Mouse (Mus musculus) neural tube, embryonic 14.5 days (tissue): ENCODE results near the gene Cdc14b. TPM values are rescaled to one million over a fixed set of nuclear protein-coding genes. Genes with fewer than 3 reads are reported as not detected.

Experiments used
- ATAC-seq: fragments of 200-750 bp; cut with Nextera tagmentation; 2 replicates; pipeline ENCODE4 v1.8.0; 2017; ENCODE audit warnings: low read depth, mild to moderate bottlenecking, moderate TSS enrichment, moderate library complexity
- H3K27ac ChIP-seq: fragments of 300-500 bp; sonication (generic); 2 replicates; pipeline ENCODE4 v1.5.1; 2014; ENCODE audit warnings: low read depth, mild to moderate bottlenecking, control low read depth, low read length, moderate library complexity, mixed read lengths
- H3K27me3 ChIP-seq: fragments of 300-500 bp; sonication (generic); 2 replicates; pipeline ENCODE4 v1.6.1; 2014; ENCODE audit warnings: low read length; ENCODE audit not compliant: control insufficient read depth, insufficient read depth
- H3K36me3 ChIP-seq: fragments of 300-500 bp; sonication (generic); 2 replicates; pipeline ENCODE4 v1.6.1; 2014; ENCODE audit warnings: low read length, mixed read lengths; ENCODE audit not compliant: control insufficient read depth, insufficient read depth
- H3K4me1 ChIP-seq: fragments of 300-500 bp; sonication (generic); 2 replicates; pipeline ENCODE4 v1.6.1; 2014; ENCODE audit warnings: low read length; ENCODE audit not compliant: control insufficient read depth, insufficient read depth
- H3K4me2 ChIP-seq: fragments of 300-500 bp; sonication (generic); 2 replicates; pipeline ENCODE4 v1.6.1; 2014; ENCODE audit warnings: mild to moderate bottlenecking, low read depth, low read length, control low read depth
- H3K4me3 ChIP-seq: fragments of 300-500 bp; sonication (generic); 2 replicates; pipeline ENCODE4 v1.5.1; 2014; ENCODE audit warnings: low read depth, low read length, control low read depth, mixed read lengths
- H3K9ac ChIP-seq: fragments of 300-500 bp; sonication (generic); replicated peaks from 2 replicates; pipeline ENCODE4 v1.6.1; 2014; ENCODE audit warnings: low read depth, mild to moderate bottlenecking, control low read depth, low read length, mixed read lengths
- H3K9me3 ChIP-seq: fragments of 300-500 bp; sonication (generic); 2 replicates; pipeline ENCODE4 v1.6.1; 2016; ENCODE audit warnings: low read length; ENCODE audit not compliant: control insufficient read depth
- WGBS: fragments of 180-500 bp; shearing (Covaris S2); extraction: QIAGEN DNeasy Blood & Tissue Kit; methylation state at CpG from one replicate; pipeline ENCODE4 v1.1.7; 2014; 5-methylcytosine and 5-hydroxymethylcytosine counted together
- polyA plus RNA-seq: library from polyadenylated mRNA; unstranded; fragments of >200 nt; fragmentation: Nextera tagmentation; extraction: Ambion mirVana; gene quantifications from 2 replicates; pipeline ENCODE4 v1.2.1, GENCODE M21; 2014

Cdc14b gene
- polyA plus RNA-seq, 1 experiment from 2014 or later, result 4.0 TPM

- no peaks in the 10 kb centered on the region for H3K36me3 ChIP-seq
- H3K27me3 ChIP-seq, result no peaks in the 10 kb centered on the region
- H3K27ac ChIP-seq, result no peak overlapping the region
- ATAC-seq, result no peak
- H3K9ac ChIP-seq, result no peak overlapping the region
- H3K4me3 ChIP-seq, result no peak overlapping the region
- no peak overlapping the region for H3K4me2 ChIP-seq
- H3K4me1 ChIP-seq, result no peaks in the 10 kb centered on the region
- no peaks in the 10 kb centered on the region for H3K9me3 ChIP-seq
- WGBS, result 94% methylated on average over 4 of the region's 4 CpGs
These were observed 76.8 kb downstream of the Cdc14b start for GRCm38 (mm10) chr13:64198310-64198709.

DNA sequence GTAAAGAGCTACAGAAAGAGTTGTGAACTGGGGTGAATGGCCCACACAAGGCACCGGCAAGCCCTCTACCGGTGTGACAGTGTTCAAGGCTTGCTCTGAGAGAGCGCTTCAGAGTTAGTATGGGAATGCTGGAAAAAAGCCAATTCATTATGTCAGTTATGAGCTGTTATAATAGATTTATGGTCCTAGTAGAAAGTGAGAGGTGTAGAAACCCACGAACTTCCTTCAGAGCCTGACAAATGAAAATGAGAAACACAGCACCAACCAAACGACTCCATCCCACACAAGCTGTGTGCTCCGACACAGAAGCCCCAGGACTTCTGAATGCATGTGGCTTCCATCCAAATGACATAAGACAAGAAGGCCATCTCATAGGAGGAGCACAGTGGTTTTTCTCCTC is 77.2 kb downstream of the Cdc14b start:
- Histone ChIP-seq H3K27ac (no peak overlapping the region), H3K4me1 (no peaks in the 10 kb centered on the region), H3K9me3 (no peaks in the 10 kb centered on the region), H3K9ac (no peak overlapping the region), H3K27me3 (no peaks in the 10 kb centered on the region), H3K36me3 (no peaks in the 10 kb centered on the region), H3K4me2 (no peak overlapping the region), H3K4me3 (no peak overlapping the region)
- ATAC-seq, result no peak
- 82% methylated on average over 6 of the region's 6 CpGs for WGBS

DNA sequence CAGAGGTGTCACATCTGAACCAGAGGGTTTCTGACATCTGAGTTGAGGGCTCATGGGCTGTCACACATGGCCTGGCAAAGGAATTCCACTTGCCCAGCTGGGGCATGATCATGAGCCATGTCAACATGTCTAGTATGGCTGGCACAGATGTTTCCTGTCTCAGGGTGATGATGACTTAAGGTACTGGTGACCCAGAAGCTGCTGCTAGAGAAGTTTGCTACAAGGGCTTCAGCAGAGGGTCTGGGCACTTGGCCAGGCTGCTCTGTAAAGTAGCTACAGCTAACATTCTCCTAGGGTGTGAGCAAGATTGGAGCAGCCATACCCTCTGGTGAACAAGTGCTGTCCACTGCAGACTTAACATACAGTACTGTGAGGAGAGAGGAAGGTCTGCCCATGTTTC is 88.0 kb downstream of the Cdc14b start:
- Histone ChIP-seq H3K4me1 (no peaks in the 10 kb centered on the region), H3K9ac (no peak overlapping the region), H3K4me2 (no peak overlapping the region), H3K27ac (no peak overlapping the region), H3K4me3 (no peak overlapping the region), H3K36me3 (no peaks in the 10 kb centered on the region), H3K9me3 (no peaks in the 10 kb centered on the region), H3K27me3 (no peaks in the 10 kb centered on the region)
- no peak for ATAC-seq

DNA sequence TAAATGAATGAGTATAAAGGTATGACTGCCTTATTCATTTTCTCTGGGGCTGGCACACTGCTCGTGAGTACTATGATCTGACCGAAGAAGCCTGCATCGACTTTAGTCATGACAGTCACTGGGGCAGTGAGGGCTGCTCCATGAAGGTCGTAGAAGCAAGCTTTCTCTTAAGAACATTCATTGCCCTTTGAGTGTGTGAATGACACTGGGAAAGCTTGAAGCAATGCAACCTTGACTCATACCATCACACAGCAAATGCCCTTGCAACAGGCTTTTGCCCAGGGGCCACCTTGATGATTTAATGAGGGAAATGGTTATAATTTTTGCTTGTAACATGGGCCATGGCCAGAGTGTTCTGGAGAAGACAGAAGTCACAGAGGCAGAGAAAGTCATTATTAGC is 88.6 kb downstream of the Cdc14b start:
- ATAC-seq, result no peak
- Histone ChIP-seq H3K27me3 (no peaks in the 10 kb centered on the region), H3K4me3 (no peak overlapping the region), H3K9ac (no peak overlapping the region), H3K4me1 (no peaks in the 10 kb centered on the region), H3K4me2 (no peak overlapping the region), H3K9me3 (no peaks in the 10 kb centered on the region), H3K27ac (no peak overlapping the region), H3K36me3 (no peaks in the 10 kb centered on the region)
- 94% methylated on average over 4 of the region's 4 CpGs for WGBS

- H3K9ac ChIP-seq, result no peak overlapping the region
- no peak overlapping the region for H3K4me3 ChIP-seq
- no peak overlapping the region for H3K27ac ChIP-seq
- no peaks in the 10 kb centered on the region for H3K36me3 ChIP-seq
- no peaks in the 10 kb centered on the region for H3K27me3 ChIP-seq
- no peak for ATAC-seq
- H3K4me1 ChIP-seq, result no peaks in the 10 kb centered on the region
- 93% methylated on average over 9 of the region's 9 CpGs for WGBS
- no peaks in the 10 kb centered on the region for H3K9me3 ChIP-seq
- H3K4me2 ChIP-seq, result no peak overlapping the region
These were observed 89.5 kb downstream of the Cdc14b start for GRCm38 (mm10) chr13:64185586-64185985.

DNA sequence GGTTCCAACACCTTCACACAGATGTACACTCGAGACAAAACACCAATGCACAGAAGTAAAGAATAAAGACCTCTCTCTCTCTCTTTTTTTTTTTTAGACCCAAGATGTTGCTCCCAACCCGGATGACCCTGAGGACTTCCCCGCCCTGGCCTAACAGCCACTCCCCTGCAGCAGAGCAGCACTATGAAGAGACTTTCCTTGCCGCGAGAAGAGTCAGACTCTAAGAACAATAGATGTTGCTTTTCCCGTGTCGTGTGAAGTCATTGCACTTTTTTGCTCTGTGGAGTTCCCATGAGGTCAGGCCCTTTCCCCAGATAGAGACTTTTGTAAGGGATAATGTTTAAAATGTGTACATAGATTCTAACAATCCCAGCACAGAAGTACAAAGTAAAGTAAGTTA is 89.9 kb downstream of the Cdc14b start:
- Histone ChIP-seq H3K4me1 (no peaks in the 10 kb centered on the region), H3K4me2 (no peak overlapping the region), H3K27me3 (no peaks in the 10 kb centered on the region), H3K27ac (no peak overlapping the region), H3K9me3 (no peaks in the 10 kb centered on the region), H3K9ac (no peak overlapping the region), H3K36me3 (no peaks in the 10 kb centered on the region), H3K4me3 (no peak overlapping the region)
- ATAC-seq, result no peak
- 78% methylated on average over 7 of the region's 7 CpGs for WGBS

DNA sequence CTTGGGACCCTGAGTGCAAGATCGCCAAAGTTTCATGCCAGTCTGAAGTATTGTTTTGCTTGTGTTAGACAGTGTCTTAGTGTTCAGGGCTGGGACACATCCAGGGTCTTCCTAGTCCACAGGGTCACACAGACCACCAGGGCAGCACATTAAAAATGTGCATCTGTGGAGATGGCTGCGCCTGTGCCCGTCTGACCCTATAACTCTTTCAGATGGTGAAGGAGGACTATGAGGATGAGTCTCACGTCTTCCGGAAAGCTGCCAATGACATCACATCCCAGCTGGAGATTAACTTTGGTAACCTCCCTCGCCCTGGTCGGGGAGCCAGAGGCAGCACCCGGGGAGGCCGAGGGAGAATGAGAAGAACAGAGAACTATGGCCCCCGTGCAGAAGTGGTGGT is 90.7 kb downstream of the Cdc14b start:
- no peaks in the 10 kb centered on the region for H3K4me1 ChIP-seq
- no peak overlapping the region for H3K9ac ChIP-seq
- no peaks in the 10 kb centered on the region for H3K36me3 ChIP-seq
- H3K4me3 ChIP-seq, result no peak overlapping the region
- no peak overlapping the region for H3K27ac ChIP-seq
- 81% methylated on average over 10 of the region's 10 CpGs for WGBS
- no peak overlapping the region for H3K4me2 ChIP-seq
- no peak for ATAC-seq
- H3K27me3 ChIP-seq, result no peaks in the 10 kb centered on the region
- no peaks in the 10 kb centered on the region for H3K9me3 ChIP-seq

DNA sequence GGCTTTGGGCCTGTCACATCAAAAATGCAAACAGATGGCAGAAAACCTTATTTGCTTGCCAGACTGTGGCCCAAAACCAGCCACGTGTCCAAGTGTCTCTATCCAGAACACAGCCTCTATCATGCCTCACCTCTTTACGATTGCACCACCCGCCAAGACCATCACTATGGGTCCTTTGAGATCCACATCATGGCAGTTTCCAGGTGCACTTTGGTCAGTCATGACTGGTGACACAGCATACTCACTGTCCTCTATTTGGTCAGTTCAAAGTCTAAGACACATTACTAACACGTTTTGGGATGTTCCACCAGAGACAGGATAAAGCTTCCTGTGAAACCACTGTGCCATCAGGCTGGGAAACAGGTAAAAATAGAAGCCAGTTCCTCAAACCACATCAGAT is 91.5 kb downstream of the Cdc14b start:
- Histone ChIP-seq H3K4me3 (no peak overlapping the region), H3K36me3 (no peaks in the 10 kb centered on the region; the same call in 1 of the 2 replicates), H3K4me2 (no peak overlapping the region), H3K4me1 (no peaks in the 10 kb centered on the region), H3K9ac (no peak overlapping the region), H3K27me3 (no peaks in the 10 kb centered on the region), H3K9me3 (no peaks in the 10 kb centered on the region), H3K27ac (no peak overlapping the region)
- ATAC-seq, result no peak
- 82% methylated on average over 4 of the region's 4 CpGs for WGBS

DNA sequence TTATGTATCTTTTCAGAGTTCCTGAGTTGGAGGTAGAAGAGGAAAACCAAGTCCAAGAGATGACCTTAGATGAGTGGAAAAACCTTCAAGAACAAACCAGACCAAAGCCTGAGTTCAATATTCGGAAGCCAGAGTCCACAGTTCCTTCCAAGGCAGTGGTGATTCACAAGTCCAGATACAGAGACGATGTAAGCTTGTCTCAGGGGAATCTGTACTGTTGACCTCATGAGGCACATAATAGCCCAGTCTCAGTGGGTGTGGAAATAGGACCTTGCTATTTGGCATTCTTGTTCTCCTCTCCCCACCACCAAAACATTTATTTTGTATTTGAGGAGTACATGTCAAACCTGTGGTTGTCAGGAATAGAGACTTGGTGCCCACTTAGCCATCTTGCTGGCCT is 93.0 kb downstream of the Cdc14b start:
- H3K4me1 ChIP-seq, result no peaks in the 10 kb centered on the region
- 89% methylated on average over 2 of the region's 2 CpGs for WGBS
- no peak overlapping the region for H3K27ac ChIP-seq
- ATAC-seq, result no peak
- H3K9ac ChIP-seq, result no peak overlapping the region
- no peak overlapping the region for H3K4me2 ChIP-seq
- H3K9me3 ChIP-seq, result no peaks in the 10 kb centered on the region
- H3K36me3 ChIP-seq, result peaks cover 11% of the 10 kb centered on the region
- no peaks in the 10 kb centered on the region for H3K27me3 ChIP-seq
- H3K4me3 ChIP-seq, result no peak overlapping the region

GRCm38 (mm10) chr13:64180888-64181287 is 94.2 kb downstream of the Cdc14b start:
- Histone ChIP-seq H3K27me3 (no peaks in the 10 kb centered on the region), H3K4me1 (no peaks in the 10 kb centered on the region), H3K36me3 (peaks cover 11% of the 10 kb centered on the region), H3K27ac (no peak overlapping the region), H3K4me3 (no peak overlapping the region), H3K9me3 (no peaks in the 10 kb centered on the region), H3K9ac (no peak overlapping the region), H3K4me2 (no peak overlapping the region)
- WGBS, result 88% methylated on average over 3 of the region's 3 CpGs
- no peak for ATAC-seq
